Mouse (Mus musculus) heart, adult 9 months (tissue): Measurements from ENCODE around the gene Vps52.
A peak's percentile ranks its signal among the peaks of the same experiment; 100 is the strongest.

Experiments
- DNase-seq, 2 experiments: peaks; one replicate each; pipeline ENCODE4 v3.0.0; 2022; ENCODE audit warnings: low spot score in 2 of 2

The Vps52 gene

GRCm38 (mm10) chr17:33920282-33921097 is 35.1 kb upstream of the Vps52 start:
- peak; percentile 74 to 82 for DNase-seq

GRCm38 (mm10) chr17:33921361-33921760 is 34.3 kb upstream of the Vps52 start:
- DNase-seq, result no peak

- DNase-seq, result no peak
Observed at GRCm38 (mm10) chr17:33924577-33925283, 30.9 kb upstream of the Vps52 start.

- DNase-seq, result no peak
Observed at GRCm38 (mm10) chr17:33925406-33926116, 30.1 kb upstream of the Vps52 start.

GRCm38 (mm10) chr17:33926207-33926932 is 29.2 kb upstream of the Vps52 start:
- no peak for DNase-seq

GRCm38 (mm10) chr17:33928251-33928947 is 27.2 kb upstream of the Vps52 start:
- no peak for DNase-seq

GRCm38 (mm10) chr17:33929371-33930279 is 26.0 kb upstream of the Vps52 start, which contains the start of gene Rgl2:
Gene Rgl2, plus strand, starts transcription at chr17:33929543.
- peak; percentile 80 to 87 for DNase-seq

GRCm38 (mm10) chr17:33930280-33931158 is 25.1 kb upstream of the Vps52 start:
- peak; percentile 71 to 74 for DNase-seq

GRCm38 (mm10) chr17:33931159-33931866 is 24.3 kb upstream of the Vps52 start:
- no peak for DNase-seq

- no peak for DNase-seq
Observed at GRCm38 (mm10) chr17:33931947-33932346, 23.7 kb upstream of the Vps52 start.

GRCm38 (mm10) chr17:33932448-33932847 is 23.2 kb upstream of the Vps52 start:
- DNase-seq, result no peak

- no peak for DNase-seq
Observed at GRCm38 (mm10) chr17:33932970-33933369, 22.6 kb upstream of the Vps52 start.

GRCm38 (mm10) chr17:33935422-33936055 is 20.1 kb upstream of the Vps52 start:
- DNase-seq, result no peak

- DNase-seq, result no peak
Observed at GRCm38 (mm10) chr17:33936993-33937392, 18.6 kb upstream of the Vps52 start.

- no peak for DNase-seq
Observed at GRCm38 (mm10) chr17:33938783-33939182, 16.8 kb upstream of the Vps52 start.

- DNase-seq, result peak; percentile 84 to 92
Observed at GRCm38 (mm10) chr17:33940206-33940805, 15.3 kb upstream of the Vps52 start, which contains the start of the genes Pfdn6 and Wdr46. Gene Pfdn6, minus strand, starts transcription at chr17:33940343. Gene Wdr46, plus strand, starts transcription at chr17:33940660.

- DNase-seq, result no peak
Observed at GRCm38 (mm10) chr17:33940981-33941380, 14.6 kb upstream of the Vps52 start.
